8 mouse cellular contexts compared by ENCODE assay signal in genomic region chr2:155696091-155696558, GRCm38 (mm10). TPM values are rescaled to one million over a fixed set of nuclear protein-coding genes. Genes with fewer than 3 reads are reported as not detected.
A peak's percentile ranks its signal among the peaks of the same experiment; 100 is the strongest.
DNase-seq lines count a peak whose midpoint lies in the region; ATAC-seq and TF ChIP-seq lines count a peak whose summit lies in the region.

No protein-coding gene starts in this region.

- H3K4me2 ChIP-seq in intestine, postnatal 0 days (replicated peaks; ENCODE audit: low read depth) = 0 out of 2 replicates have a peak overlapping the region, but pooled peaks have one; percentile 25
- H3K4me2 ChIP-seq in intestine, embryonic 16.5 days (ENCODE audit: low read depth, low read length) = no peak overlapping the region
- no peak overlapping the region for H3K4me2 ChIP-seq in embryonic facial prominence, embryonic 14.5 days (ENCODE audit: low read depth, low read length)
- no peak overlapping the region for H3K4me2 ChIP-seq in neural tube, embryonic 11.5 days (ENCODE audit: low read depth)

- no peaks in the 10 kb centered on the region for H3K9me3 ChIP-seq in intestine, postnatal 0 days (ENCODE audit: control insufficient read depth)
- H3K9me3 ChIP-seq in intestine, embryonic 16.5 days (ENCODE audit: control insufficient read depth, low read length) = no peaks in the 10 kb centered on the region
- no peaks in the 10 kb centered on the region for H3K9me3 ChIP-seq in embryonic facial prominence, embryonic 14.5 days (ENCODE audit: control insufficient read depth, low read length)
- H3K9me3 ChIP-seq in limb, embryonic 10.5 days (replicated peaks) = no peaks in the 10 kb centered on the region
- no peaks in the 10 kb centered on the region for H3K9me3 ChIP-seq in neural tube, embryonic 11.5 days (ENCODE audit: control insufficient read depth, low read length)

- WGBS in intestine, postnatal 0 days = 16% methylated on average over 7 of the region's 7 CpGs
- 18% methylated on average over 7 of the region's 7 CpGs for WGBS in intestine, embryonic 16.5 days
- 12% methylated on average over 7 of the region's 7 CpGs for WGBS in embryonic facial prominence, embryonic 14.5 days
- WGBS in limb, embryonic 10.5 days = 13% methylated on average over 7 of the region's 7 CpGs
- 16% methylated on average over 7 of the region's 7 CpGs for WGBS in neural tube, embryonic 11.5 days

- H3K9ac ChIP-seq in intestine, postnatal 0 days (ENCODE audit: low read depth, low read length) = no peak overlapping the region
- H3K9ac ChIP-seq in intestine, embryonic 16.5 days (ENCODE audit: low read depth, low read length) = no peak overlapping the region
- no peak overlapping the region for H3K9ac ChIP-seq in embryonic facial prominence, embryonic 14.5 days (ENCODE audit: low read depth, low read length)
- no peak overlapping the region for H3K9ac ChIP-seq in neural tube, embryonic 11.5 days (ENCODE audit: low read length)

- no peaks in the 10 kb centered on the region for H3K27me3 ChIP-seq in intestine, postnatal 0 days (replicated peaks; ENCODE audit: control insufficient read depth, insufficient read depth, low read length)
- no peaks in the 10 kb centered on the region for H3K27me3 ChIP-seq in intestine, embryonic 16.5 days (replicated peaks; ENCODE audit: control insufficient read depth, insufficient read depth, low read length)
- no peaks in the 10 kb centered on the region for H3K27me3 ChIP-seq in embryonic facial prominence, embryonic 14.5 days (replicated peaks; ENCODE audit: control insufficient read depth, insufficient read depth, low read length)
- H3K27me3 ChIP-seq in limb, embryonic 10.5 days (ENCODE audit: low read depth, poor library complexity, severe bottlenecking) = no peaks in the 10 kb centered on the region
- no peaks in the 10 kb centered on the region for H3K27me3 ChIP-seq in neural tube, embryonic 11.5 days (ENCODE audit: control insufficient read depth, insufficient read depth, low read length)

- peak; percentile 93 for TF ChIP-seq CTCF in intestine, postnatal 0 days (IDR thresholded peaks at IDR 0.05; ENCODE audit: low read depth)

- no peak for ATAC-seq in intestine, postnatal 0 days
- no peak for ATAC-seq in intestine, embryonic 16.5 days
- ATAC-seq in embryonic facial prominence, embryonic 14.5 days (ENCODE audit: low read depth) = no peak
- no peak for ATAC-seq in neural tube, embryonic 11.5 days (ENCODE audit: insufficient read depth, low FRiP score, low TSS enrichment)

- no peak overlapping the region for H3K27ac ChIP-seq in intestine, postnatal 0 days (ENCODE audit: low read depth, low read length)
- no peak overlapping the region for H3K27ac ChIP-seq in intestine, embryonic 16.5 days (ENCODE audit: low read length)
- no peak overlapping the region for H3K27ac ChIP-seq in embryonic facial prominence, embryonic 14.5 days (replicated peaks; ENCODE audit: low read depth, low read length)
- no peak overlapping the region for H3K27ac ChIP-seq in limb, embryonic 10.5 days
- H3K27ac ChIP-seq in neural tube, embryonic 11.5 days (ENCODE audit: low read depth, low read length) = no peak overlapping the region

- no peak overlapping the region for H3K4me3 ChIP-seq in intestine, postnatal 0 days (ENCODE audit: low read depth, low read length)
- no peak overlapping the region for H3K4me3 ChIP-seq in intestine, embryonic 16.5 days (ENCODE audit: low read length)
- H3K4me3 ChIP-seq in embryonic facial prominence, embryonic 14.5 days (ENCODE audit: low read depth, low read length) = no peak overlapping the region
- H3K4me3 ChIP-seq in limb, embryonic 10.5 days = no peak overlapping the region
- H3K4me3 ChIP-seq in neural tube, embryonic 11.5 days (ENCODE audit: low read depth, low read length) = no peak overlapping the region

- no peaks in the 10 kb centered on the region for H3K4me1 ChIP-seq in intestine, postnatal 0 days (replicated peaks; ENCODE audit: control insufficient read depth, insufficient read depth, low read length)
- peaks cover 3% of the 10 kb centered on the region; the same call in 1 of the 2 replicates for H3K4me1 ChIP-seq in intestine, embryonic 16.5 days (ENCODE audit: control insufficient read depth, insufficient read depth, low read length)
- 0 out of 2 replicates have a peak, but pooled peaks cover 1% of the 10 kb centered on the region for H3K4me1 ChIP-seq in embryonic facial prominence, embryonic 14.5 days (ENCODE audit: control insufficient read depth, insufficient read depth, low read length)
- peaks cover 5% of the 10 kb centered on the region for H3K4me1 ChIP-seq in limb, embryonic 10.5 days
- H3K4me1 ChIP-seq in neural tube, embryonic 11.5 days (ENCODE audit: control insufficient read depth, insufficient read depth, low read length) = peaks cover under 1% of the 10 kb centered on the region; the same call in 1 of the 2 replicates

- H3K36me3 ChIP-seq in intestine, postnatal 0 days (ENCODE audit: control insufficient read depth, insufficient read depth) = 0 out of 2 replicates have a peak, but pooled peaks cover 4% of the 10 kb centered on the region
- no peaks in the 10 kb centered on the region for H3K36me3 ChIP-seq in intestine, embryonic 16.5 days (ENCODE audit: control insufficient read depth, insufficient read depth, low read length)
- 0 out of 2 replicates have a peak, but pooled peaks cover under 1% of the 10 kb centered on the region for H3K36me3 ChIP-seq in embryonic facial prominence, embryonic 14.5 days (ENCODE audit: control insufficient read depth, insufficient read depth, low read length)
- 0 out of 2 replicates have a peak, but pooled peaks cover 2% of the 10 kb centered on the region for H3K36me3 ChIP-seq in limb, embryonic 10.5 days
- H3K36me3 ChIP-seq in neural tube, embryonic 11.5 days (ENCODE audit: control insufficient read depth, insufficient read depth, low read length) = no peaks in the 10 kb centered on the region

- DNase-seq in adrenal gland, postnatal 25 days = peak; percentile 94
- peak; percentile 79 for DNase-seq in embryonic facial prominence, embryonic 14.5 days (ENCODE audit: low spot score)
- DNase-seq in hindlimb bud, embryonic 11.5 days (ENCODE audit: extremely low spot score, low read depth, low spot score) = peak; percentile 57
- peak; percentile 93 for DNase-seq in limb, embryonic 10.5 days (ENCODE audit: low spot score)
- peak; percentile 75 for DNase-seq in neural tube, embryonic 11.5 days (ENCODE audit: low spot score)
- DNase-seq in testis, postnatal 10 days (ENCODE audit: low spot score) = peak; percentile 97

RNA-seq across cellular contexts. Expression of gene Trpc4ap, which starts 3.9 kb away (rescaled TPM):
- 64.8 and 67.5 TPM in 2 replicates for polyA plus RNA-seq in intestine, postnatal 0 days (2015; fragmentation: Nextera tagmentation; extraction: Ambion mirVana)
- polyA plus RNA-seq in intestine, embryonic 16.5 days (2015; fragmentation: Nextera tagmentation; extraction: Ambion mirVana) = 99.3 and 103 TPM in 2 replicates
- total RNA-seq in adrenal gland, postnatal 25 days (2021) = 150 and 170 TPM in 2 replicates
- 131 and 147 TPM in 2 replicates for polyA plus RNA-seq in embryonic facial prominence, embryonic 14.5 days (2014; fragmentation: Nextera tagmentation; extraction: Ambion mirVana)
- 125 and 141 TPM in 2 replicates for polyA plus RNA-seq in limb, embryonic 10.5 days (2016; fragmentation: Nextera tagmentation; extraction: Ambion mirVana)
- polyA plus RNA-seq in neural tube, embryonic 11.5 days (2014; fragmentation: Nextera tagmentation; extraction: Ambion mirVana) = 155 and 166 TPM in 2 replicates

RNA-seq across cellular contexts. Expression of gene Edem2, which starts 33.1 kb away (rescaled TPM):
- 60.0 and 61.6 TPM in 2 replicates for polyA plus RNA-seq in intestine, postnatal 0 days (2015; fragmentation: Nextera tagmentation; extraction: Ambion mirVana)
- polyA plus RNA-seq in intestine, embryonic 16.5 days (2015; fragmentation: Nextera tagmentation; extraction: Ambion mirVana) = 85.7 and 94.6 TPM in 2 replicates
- total RNA-seq in adrenal gland, postnatal 25 days (2021) = 39.8 and 39.9 TPM in 2 replicates
- 34.0 and 35.2 TPM in 2 replicates for polyA plus RNA-seq in embryonic facial prominence, embryonic 14.5 days (2014; fragmentation: Nextera tagmentation; extraction: Ambion mirVana)
- polyA plus RNA-seq in limb, embryonic 10.5 days (2016; fragmentation: Nextera tagmentation; extraction: Ambion mirVana) = 22.1 and 26.6 TPM in 2 replicates
- 33.1 and 36.0 TPM in 2 replicates for polyA plus RNA-seq in neural tube, embryonic 11.5 days (2014; fragmentation: Nextera tagmentation; extraction: Ambion mirVana)

RNA-seq across cellular contexts. Expression of gene Gm17581, which starts 39.5 kb away (rescaled TPM):
- not detected in 2 replicates for polyA plus RNA-seq in intestine, postnatal 0 days (2015; fragmentation: Nextera tagmentation; extraction: Ambion mirVana)
- polyA plus RNA-seq in intestine, embryonic 16.5 days (2015; fragmentation: Nextera tagmentation; extraction: Ambion mirVana) = not detected in 2 replicates
- total RNA-seq in adrenal gland, postnatal 25 days (2021) = not detected in 2 replicates
- not detected in 2 replicates for polyA plus RNA-seq in embryonic facial prominence, embryonic 14.5 days (2014; fragmentation: Nextera tagmentation; extraction: Ambion mirVana)
- not detected in 2 replicates for polyA plus RNA-seq in limb, embryonic 10.5 days (2016; fragmentation: Nextera tagmentation; extraction: Ambion mirVana)
- polyA plus RNA-seq in neural tube, embryonic 11.5 days (2014; fragmentation: Nextera tagmentation; extraction: Ambion mirVana) = not detected in 2 replicates

RNA-seq across cellular contexts. Expression of gene Procr, which starts 54.8 kb away (rescaled TPM):
- 8.0 and 8.3 TPM in 2 replicates for polyA plus RNA-seq in intestine, postnatal 0 days (2015; fragmentation: Nextera tagmentation; extraction: Ambion mirVana)
- polyA plus RNA-seq in intestine, embryonic 16.5 days (2015; fragmentation: Nextera tagmentation; extraction: Ambion mirVana) = 20.4 and 20.8 TPM in 2 replicates
- 21.8 and 24.0 TPM in 2 replicates for total RNA-seq in adrenal gland, postnatal 25 days (2021)
- polyA plus RNA-seq in embryonic facial prominence, embryonic 14.5 days (2014; fragmentation: Nextera tagmentation; extraction: Ambion mirVana) = 8.1 and 9.1 TPM in 2 replicates
- polyA plus RNA-seq in limb, embryonic 10.5 days (2016; fragmentation: Nextera tagmentation; extraction: Ambion mirVana) = 0.87 and 1.9 TPM in 2 replicates
- 2.6 and 2.8 TPM in 2 replicates for polyA plus RNA-seq in neural tube, embryonic 11.5 days (2014; fragmentation: Nextera tagmentation; extraction: Ambion mirVana)
